Mouse (Mus musculus): ENCODE measurements around the gene Abcc3. TPM values are rescaled to one million over a fixed set of nuclear protein-coding genes. Genes with fewer than 3 reads are reported as not detected.
A peak's percentile ranks its signal among the peaks of the same experiment; 100 is the strongest.
"Not testable (repeated sequence)": the region's sequence is repeated elsewhere in the genome, so short reads cannot be mapped to it uniquely, and the experiment has no call there.

Gene Abcc3
- polyA plus RNA-seq, 1 experiment from 2014 or later = 1.1 TPM

- 78% methylated on average over 5 of the region's 5 CpGs for WGBS
These were observed 9.9 kb upstream of the Abcc3 start for GRCm38 (mm10) chr11:94402731-94403130.

GRCm38 (mm10) chr11:94402029-94402428 is 9.2 kb upstream of the Abcc3 start:
- not testable (repeated sequence) for H3K27me3 ChIP-seq; H3K4me3 ChIP-seq; H3K27ac ChIP-seq; H3K4me2 ChIP-seq; H3K9ac ChIP-seq; ATAC-seq (replicated peaks; ENCODE audit: insufficient number of reproducible peaks, insufficient read depth, low FRiP score, low read depth); H3K9me3 ChIP-seq (replicated peaks); H3K36me3 ChIP-seq
- WGBS = 82% methylated on average over 4 of the region's 4 CpGs
- peaks cover 16% of the 10 kb centered on the region for H3K4me1 ChIP-seq (replicated peaks)

More at GRCm38 (mm10) chr11:94402731-94403130, 9.9 kb upstream of the Abcc3 start:
- peaks cover 9% of the 10 kb centered on the region for H3K27me3 ChIP-seq
- H3K4me3 ChIP-seq = no peak overlapping the region
- no peak overlapping the region for H3K9ac ChIP-seq
- H3K27ac ChIP-seq = no peak overlapping the region
- no peaks in the 10 kb centered on the region for H3K9me3 ChIP-seq (replicated peaks)
- no peaks in the 10 kb centered on the region for H3K36me3 ChIP-seq
- peaks cover 17% of the 10 kb centered on the region for H3K4me1 ChIP-seq (replicated peaks)
- no peak overlapping the region for H3K4me2 ChIP-seq
- ATAC-seq (replicated peaks; ENCODE audit: insufficient number of reproducible peaks, insufficient read depth, low FRiP score, low read depth) = no peak

GRCm38 (mm10) chr11:94400996-94401395 is 8.2 kb upstream of the Abcc3 start:
- ATAC-seq (replicated peaks; ENCODE audit: insufficient number of reproducible peaks, insufficient read depth, low FRiP score, low read depth) = no peak
- Histone ChIP-seq H3K4me1 (replicated peaks) (peaks cover 16% of the 10 kb centered on the region), H3K4me2 (no peak overlapping the region), H3K27ac (no peak overlapping the region), H3K9me3 (replicated peaks) (no peaks in the 10 kb centered on the region), H3K36me3 (no peaks in the 10 kb centered on the region), H3K9ac (no peak overlapping the region), H3K4me3 (no peak overlapping the region), H3K27me3 (peaks cover 3% of the 10 kb centered on the region)
- WGBS = 65% methylated on average over 6 of the region's 6 CpGs

- Histone ChIP-seq H3K4me3 (no peak overlapping the region), H3K27me3 (peaks cover 17% of the 10 kb centered on the region), H3K9me3 (replicated peaks) (no peaks in the 10 kb centered on the region), H3K27ac (no peak overlapping the region), H3K4me2 (0 out of 2 replicates have a peak overlapping the region, but pooled peaks have one; percentile 13), H3K9ac (no peak overlapping the region), H3K4me1 (replicated peaks) (peaks cover 15% of the 10 kb centered on the region), H3K36me3 (no peaks in the 10 kb centered on the region)
- 44% methylated on average over 7 of the region's 7 CpGs for WGBS
- ATAC-seq (replicated peaks; ENCODE audit: insufficient number of reproducible peaks, insufficient read depth, low FRiP score, low read depth) = no peak; the same call in 1 of the 2 replicates
These were observed 1.3 kb upstream of the Abcc3 start for GRCm38 (mm10) chr11:94394107-94394506.

GRCm38 (mm10) chr11:94393490-94393889 is 693 bp upstream of the Abcc3 start:
- Histone ChIP-seq H3K4me1 (replicated peaks) (peaks cover 15% of the 10 kb centered on the region), H3K27me3 (peaks cover 17% of the 10 kb centered on the region)
- WGBS = 79% methylated on average over 4 of the region's 4 CpGs
- not testable (repeated sequence) for H3K9me3 ChIP-seq (replicated peaks); H3K4me3 ChIP-seq; ATAC-seq (replicated peaks; ENCODE audit: insufficient number of reproducible peaks, insufficient read depth, low FRiP score, low read depth); H3K27ac ChIP-seq; H3K4me2 ChIP-seq; H3K36me3 ChIP-seq; H3K9ac ChIP-seq

GRCm38 (mm10) chr11:94391661-94392060 is 1.1 kb downstream of the Abcc3 start:
- ATAC-seq (replicated peaks; ENCODE audit: insufficient number of reproducible peaks, insufficient read depth, low FRiP score, low read depth) = no peak
- H3K4me2 ChIP-seq = no peak overlapping the region
- H3K36me3 ChIP-seq = no peaks in the 10 kb centered on the region
- peaks cover 17% of the 10 kb centered on the region for H3K27me3 ChIP-seq
- H3K9me3 ChIP-seq (replicated peaks) = no peaks in the 10 kb centered on the region
- 83% methylated on average over 10 of the region's 10 CpGs for WGBS
- no peak overlapping the region for H3K27ac ChIP-seq
- H3K4me1 ChIP-seq (replicated peaks) = peaks cover 16% of the 10 kb centered on the region
- no peak overlapping the region for H3K4me3 ChIP-seq
- no peak overlapping the region for H3K9ac ChIP-seq

GRCm38 (mm10) chr11:94390825-94391224 is 2.0 kb downstream of the Abcc3 start:
- ATAC-seq (replicated peaks; ENCODE audit: insufficient number of reproducible peaks, insufficient read depth, low FRiP score, low read depth) = no peak
- no peak overlapping the region for H3K27ac ChIP-seq
- H3K4me3 ChIP-seq = no peak overlapping the region
- H3K36me3 ChIP-seq = no peaks in the 10 kb centered on the region
- no peak overlapping the region for H3K4me2 ChIP-seq
- no peak overlapping the region for H3K9ac ChIP-seq
- peaks cover 17% of the 10 kb centered on the region for H3K27me3 ChIP-seq
- 82% methylated on average over 6 of the region's 6 CpGs for WGBS
- no peaks in the 10 kb centered on the region for H3K9me3 ChIP-seq (replicated peaks)
- H3K4me1 ChIP-seq (replicated peaks) = peaks cover 24% of the 10 kb centered on the region

- ATAC-seq (replicated peaks; ENCODE audit: insufficient number of reproducible peaks, insufficient read depth, low FRiP score, low read depth) = no peak
- Histone ChIP-seq H3K27ac (no peak overlapping the region), H3K9me3 (replicated peaks) (no peaks in the 10 kb centered on the region), H3K4me2 (no peak overlapping the region), H3K9ac (no peak overlapping the region), H3K4me3 (no peak overlapping the region), H3K4me1 (replicated peaks) (peaks cover 27% of the 10 kb centered on the region), H3K27me3 (peaks cover 13% of the 10 kb centered on the region; the same call in 1 of the 2 replicates), H3K36me3 (no peaks in the 10 kb centered on the region)
- WGBS = 60% methylated on average over 6 of the region's 6 CpGs
These were observed 2.9 kb downstream of the Abcc3 start for GRCm38 (mm10) chr11:94389724-94390396.

- no peak overlapping the region for H3K4me3 ChIP-seq
- H3K36me3 ChIP-seq = no peaks in the 10 kb centered on the region
- peaks cover 21% of the 10 kb centered on the region for H3K4me1 ChIP-seq (replicated peaks)
- H3K9ac ChIP-seq = no peak overlapping the region
- H3K27me3 ChIP-seq = peaks cover 13% of the 10 kb centered on the region; the same call in 1 of the 2 replicates
- WGBS = 76% methylated on average over 4 of the region's 4 CpGs
- no peak for ATAC-seq (replicated peaks; ENCODE audit: insufficient number of reproducible peaks, insufficient read depth, low FRiP score, low read depth)
- no peak overlapping the region for H3K27ac ChIP-seq
- H3K9me3 ChIP-seq (replicated peaks) = no peaks in the 10 kb centered on the region
- H3K4me2 ChIP-seq = no peak overlapping the region
These were observed 3.8 kb downstream of the Abcc3 start for GRCm38 (mm10) chr11:94389021-94389420.

GRCm38 (mm10) chr11:94387756-94388155 is 5.0 kb downstream of the Abcc3 start:
- WGBS = 69% methylated on average over 4 of the region's 4 CpGs
- no peak overlapping the region for H3K4me3 ChIP-seq
- H3K4me2 ChIP-seq = no peak overlapping the region
- H3K27me3 ChIP-seq = peaks cover 9% of the 10 kb centered on the region; the same call in 1 of the 2 replicates
- no peak overlapping the region for H3K27ac ChIP-seq
- H3K9me3 ChIP-seq (replicated peaks) = no peaks in the 10 kb centered on the region
- H3K9ac ChIP-seq = no peak overlapping the region
- peaks cover 19% of the 10 kb centered on the region for H3K4me1 ChIP-seq (replicated peaks)
- H3K36me3 ChIP-seq = no peaks in the 10 kb centered on the region
- ATAC-seq (replicated peaks; ENCODE audit: insufficient number of reproducible peaks, insufficient read depth, low FRiP score, low read depth) = no peak

GRCm38 (mm10) chr11:94385977-94386771 is 6.6 kb downstream of the Abcc3 start:
- H3K27ac ChIP-seq = no peak overlapping the region
- ATAC-seq (replicated peaks; ENCODE audit: insufficient number of reproducible peaks, insufficient read depth, low FRiP score, low read depth) = no peak
- H3K4me1 ChIP-seq (replicated peaks) = peaks cover 12% of the 10 kb centered on the region
- no peak overlapping the region for H3K9ac ChIP-seq
- no peaks in the 10 kb centered on the region for H3K9me3 ChIP-seq (replicated peaks)
- H3K4me3 ChIP-seq = no peak overlapping the region
- H3K27me3 ChIP-seq = 0 out of 2 replicates have a peak, but pooled peaks cover 4% of the 10 kb centered on the region
- 14% methylated on average over 12 of the region's 12 CpGs for WGBS
- no peaks in the 10 kb centered on the region for H3K36me3 ChIP-seq
- H3K4me2 ChIP-seq = peak overlapping the region; percentile 27; the same call in 1 of the 2 replicates
